Mouse (Mus musculus): ENCODE measurements around the gene Zbtb4. TPM values are rescaled to one million over a fixed set of nuclear protein-coding genes. Genes with fewer than 3 reads are reported as not detected.

The Zbtb4 gene
- polyA plus RNA-seq, 1 experiment from 2014 or later = 2.4 TPM

- WGBS = 77% methylated on average over 2 of the region's 2 CpGs
- Histone ChIP-seq H3K4me2 (replicated peaks) (no peak overlapping the region), H3K9me3 (replicated peaks) (no peaks in the 10 kb centered on the region), H3K9ac (no peak overlapping the region), H3K36me3 (peaks cover 46% of the 10 kb centered on the region), H3K27ac (0 out of 2 replicates have a peak overlapping the region, but pooled peaks have one; percentile 7), H3K4me3 (no peak overlapping the region), H3K27me3 (no peaks in the 10 kb centered on the region), H3K4me1 (no peaks in the 10 kb centered on the region)
- no peak for ATAC-seq (ENCODE audit: low FRiP score)
These were observed 57.7 kb downstream of the Zbtb4 start for GRCm38 (mm10) chr11:69823456-69823855.

GRCm38 (mm10) chr11:69828832-69829231 is 63.1 kb downstream of the Zbtb4 start:
- WGBS = 62% methylated on average over 5 of the region's 5 CpGs
- ATAC-seq (ENCODE audit: low FRiP score) = no peak
- no peaks in the 10 kb centered on the region for H3K9me3 ChIP-seq (replicated peaks)
- H3K27me3 ChIP-seq = 0 out of 2 replicates have a peak, but pooled peaks cover 9% of the 10 kb centered on the region
- H3K4me1 ChIP-seq = peaks cover 22% of the 10 kb centered on the region
- no peak overlapping the region for H3K27ac ChIP-seq
- H3K4me2 ChIP-seq (replicated peaks) = no peak overlapping the region
- H3K9ac ChIP-seq = no peak overlapping the region
- H3K36me3 ChIP-seq = peaks cover 84% of the 10 kb centered on the region
- no peak overlapping the region for H3K4me3 ChIP-seq

GRCm38 (mm10) chr11:69833554-69833953 is 67.8 kb downstream of the Zbtb4 start:
- 68% methylated on average over 8 of the region's 8 CpGs for WGBS
- Histone ChIP-seq H3K4me3 (peak overlapping the region; percentile 88), H3K9ac (peak overlapping the region; percentile 98), H3K36me3 (peaks cover 38% of the 10 kb centered on the region), H3K27ac (no peak overlapping the region), H3K4me1 (peaks cover 49% of the 10 kb centered on the region), H3K9me3 (replicated peaks) (no peaks in the 10 kb centered on the region), H3K27me3 (peaks cover 12% of the 10 kb centered on the region; the same call in 1 of the 2 replicates), H3K4me2 (replicated peaks) (peak overlapping the region; percentile 97)
- ATAC-seq (ENCODE audit: low FRiP score) = no peak

Other genes starting within 250 kb of the Zbtb4 start
- 1.4 and 2.5 TPM in 2 replicates for gene Dnah2, start 216.8 kb upstream of the Zbtb4 start, polyA plus RNA-seq (2016; fragmentation: Nextera tagmentation; extraction: Ambion mirVana)
- 95.7 and 106 TPM in 2 replicates for gene Efnb3, start 205.7 kb upstream of the Zbtb4 start, polyA plus RNA-seq (2016; fragmentation: Nextera tagmentation; extraction: Ambion mirVana)
- 29.7 and 29.9 TPM in 2 replicates for gene Wrap53, start 185.7 kb upstream of the Zbtb4 start, polyA plus RNA-seq (2016; fragmentation: Nextera tagmentation; extraction: Ambion mirVana)
- gene Trp53, start 185.6 kb upstream of the Zbtb4 start, polyA plus RNA-seq (2016; fragmentation: Nextera tagmentation; extraction: Ambion mirVana) = 105 and 109 TPM in 2 replicates
- gene Atp1b2, start 160.0 kb upstream of the Zbtb4 start, polyA plus RNA-seq (2016; fragmentation: Nextera tagmentation; extraction: Ambion mirVana) = 12.1 and 18.5 TPM in 2 replicates
- gene Shbg, start 148.0 kb upstream of the Zbtb4 start, polyA plus RNA-seq (2016; fragmentation: Nextera tagmentation; extraction: Ambion mirVana) = not detected in 2 replicates
- gene Sat2, start 143.9 kb upstream of the Zbtb4 start, polyA plus RNA-seq (2016; fragmentation: Nextera tagmentation; extraction: Ambion mirVana) = 24.4 and 26.6 TPM in 2 replicates
- gene Fxr2, start 132.9 kb upstream of the Zbtb4 start, polyA plus RNA-seq (2016; fragmentation: Nextera tagmentation; extraction: Ambion mirVana) = 62.7 and 62.8 TPM in 2 replicates
- 0.26 TPM in 1 of 2 replicates, not detected in the other for gene Sox15, start 110.6 kb upstream of the Zbtb4 start, polyA plus RNA-seq (2016; fragmentation: Nextera tagmentation; extraction: Ambion mirVana)
- 68.0 and 69.1 TPM in 2 replicates for gene Mpdu1, start 103.3 kb upstream of the Zbtb4 start, polyA plus RNA-seq (2016; fragmentation: Nextera tagmentation; extraction: Ambion mirVana)
- gene Cd68, start 99.8 kb upstream of the Zbtb4 start, polyA plus RNA-seq (2016; fragmentation: Nextera tagmentation; extraction: Ambion mirVana) = 6.9 and 8.2 TPM in 2 replicates
- gene Eif4a1, start 93.5 kb upstream of the Zbtb4 start, polyA plus RNA-seq (2016; fragmentation: Nextera tagmentation; extraction: Ambion mirVana) = 555 and 589 TPM in 2 replicates
- gene Senp3, start 83.8 kb upstream of the Zbtb4 start, polyA plus RNA-seq (2016; fragmentation: Nextera tagmentation; extraction: Ambion mirVana) = 105 and 106 TPM in 2 replicates
- gene Tnfsf13, start 80.1 kb upstream of the Zbtb4 start, polyA plus RNA-seq (2016; fragmentation: Nextera tagmentation; extraction: Ambion mirVana) = 0.42 and 0.49 TPM in 2 replicates
- 3.1 and 3.4 TPM in 2 replicates for gene Tnfsf12, start 70.1 kb upstream of the Zbtb4 start, polyA plus RNA-seq (2016; fragmentation: Nextera tagmentation; extraction: Ambion mirVana)
- gene Tnfsfm13, start 69.8 kb upstream of the Zbtb4 start, polyA plus RNA-seq (2016; fragmentation: Nextera tagmentation; extraction: Ambion mirVana) = 0.80 and 1.9 TPM in 2 replicates
- gene Polr2a, start 7.3 kb upstream of the Zbtb4 start, polyA plus RNA-seq (2016; fragmentation: Nextera tagmentation; extraction: Ambion mirVana) = 32.2 and 39.0 TPM in 2 replicates
- gene Slc35g3, start 3.9 kb upstream of the Zbtb4 start, polyA plus RNA-seq (2016; fragmentation: Nextera tagmentation; extraction: Ambion mirVana) = 0.40 and 0.61 TPM in 2 replicates
- 3.0 and 5.9 TPM in 2 replicates for gene Chrnb1, start 30.0 kb downstream of the Zbtb4 start, polyA plus RNA-seq (2016; fragmentation: Nextera tagmentation; extraction: Ambion mirVana)
- 3.7 and 4.2 TPM in 2 replicates for gene Fgf11, start 35.9 kb downstream of the Zbtb4 start, polyA plus RNA-seq (2016; fragmentation: Nextera tagmentation; extraction: Ambion mirVana)
- 1.6 and 2.4 TPM in 2 replicates for gene Tmem102, start 39.7 kb downstream of the Zbtb4 start, polyA plus RNA-seq (2016; fragmentation: Nextera tagmentation; extraction: Ambion mirVana)
- gene Gm39566, start 49.4 kb downstream of the Zbtb4 start, polyA plus RNA-seq (2016; fragmentation: Nextera tagmentation; extraction: Ambion mirVana) = not detected in 2 replicates
- gene Spem2, start 52.6 kb downstream of the Zbtb4 start, polyA plus RNA-seq (2016; fragmentation: Nextera tagmentation; extraction: Ambion mirVana) = 0.14 TPM in 1 of 2 replicates, not detected in the other
- gene Spem1, start 56.3 kb downstream of the Zbtb4 start, polyA plus RNA-seq (2016; fragmentation: Nextera tagmentation; extraction: Ambion mirVana) = 0.21 and 0.46 TPM in 2 replicates
- 14.7 and 14.9 TPM in 2 replicates for gene Nlgn2, start 71.9 kb downstream of the Zbtb4 start, polyA plus RNA-seq (2016; fragmentation: Nextera tagmentation; extraction: Ambion mirVana)
- gene Tmem256, start 72.6 kb downstream of the Zbtb4 start, polyA plus RNA-seq (2016; fragmentation: Nextera tagmentation; extraction: Ambion mirVana) = 268 and 314 TPM in 2 replicates
- 74.9 and 87.3 TPM in 2 replicates for gene Plscr3, start 80.5 kb downstream of the Zbtb4 start, polyA plus RNA-seq (2016; fragmentation: Nextera tagmentation; extraction: Ambion mirVana)
- 0.57 and 1.4 TPM in 2 replicates for gene Tnk1, start 92.8 kb downstream of the Zbtb4 start, polyA plus RNA-seq (2016; fragmentation: Nextera tagmentation; extraction: Ambion mirVana)
- not detected in 2 replicates for gene Tmem95, start 112.1 kb downstream of the Zbtb4 start, polyA plus RNA-seq (2016; fragmentation: Nextera tagmentation; extraction: Ambion mirVana)
- gene Kctd11, start 115.5 kb downstream of the Zbtb4 start, polyA plus RNA-seq (2016; fragmentation: Nextera tagmentation; extraction: Ambion mirVana) = 2.9 and 3.2 TPM in 2 replicates
- gene Acap1, start 129.6 kb downstream of the Zbtb4 start, polyA plus RNA-seq (2016; fragmentation: Nextera tagmentation; extraction: Ambion mirVana) = 0.86 and 0.92 TPM in 2 replicates
- 17.8 TPM in 2 replicates for gene 2810408A11Rik, start 135.1 kb downstream of the Zbtb4 start, polyA plus RNA-seq (2016; fragmentation: Nextera tagmentation; extraction: Ambion mirVana)
- 15.0 and 15.2 TPM in 2 replicates for gene Neurl4, start 135.2 kb downstream of the Zbtb4 start, polyA plus RNA-seq (2016; fragmentation: Nextera tagmentation; extraction: Ambion mirVana)
- 84.7 and 90.1 TPM in 2 replicates for gene Gps2, start 148.0 kb downstream of the Zbtb4 start, polyA plus RNA-seq (2016; fragmentation: Nextera tagmentation; extraction: Ambion mirVana)
- gene Eif5a, start 156.0 kb downstream of the Zbtb4 start, polyA plus RNA-seq (2016; fragmentation: Nextera tagmentation; extraction: Ambion mirVana) = 1,354 and 1,360 TPM in 2 replicates
- gene Ybx2, start 169.9 kb downstream of the Zbtb4 start, polyA plus RNA-seq (2016; fragmentation: Nextera tagmentation; extraction: Ambion mirVana) = 5.5 and 9.0 TPM in 2 replicates
- 9.6 and 12.9 TPM in 2 replicates for gene Slc2a4, start 182.3 kb downstream of the Zbtb4 start, polyA plus RNA-seq (2016; fragmentation: Nextera tagmentation; extraction: Ambion mirVana)
- 9.5 and 21.8 TPM in 2 replicates for gene Cldn7, start 198.9 kb downstream of the Zbtb4 start, polyA plus RNA-seq (2016; fragmentation: Nextera tagmentation; extraction: Ambion mirVana)
- 22.4 and 26.1 TPM in 2 replicates for gene Ctdnep1, start 215.2 kb downstream of the Zbtb4 start, polyA plus RNA-seq (2016; fragmentation: Nextera tagmentation; extraction: Ambion mirVana)
- gene Elp5, start 216.6 kb downstream of the Zbtb4 start, polyA plus RNA-seq (2016; fragmentation: Nextera tagmentation; extraction: Ambion mirVana) = 123 and 127 TPM in 2 replicates
- 598 and 607 TPM in 2 replicates for gene Gabarap, start 225.2 kb downstream of the Zbtb4 start, polyA plus RNA-seq (2016; fragmentation: Nextera tagmentation; extraction: Ambion mirVana)
- gene Phf23, start 229.9 kb downstream of the Zbtb4 start, polyA plus RNA-seq (2016; fragmentation: Nextera tagmentation; extraction: Ambion mirVana) = 87.8 and 96.2 TPM in 2 replicates
- 45.9 and 46.4 TPM in 2 replicates for gene Dvl2, start 234.7 kb downstream of the Zbtb4 start, polyA plus RNA-seq (2016; fragmentation: Nextera tagmentation; extraction: Ambion mirVana)
- 59.8 and 61.9 TPM in 2 replicates for gene Acadvl, start 249.5 kb downstream of the Zbtb4 start, polyA plus RNA-seq (2016; fragmentation: Nextera tagmentation; extraction: Ambion mirVana)

Measured in hindbrain, embryonic 12.5 days (tissue).